Mouse (Mus musculus) hindbrain, embryonic 12.5 days (tissue): Measurements from ENCODE around the gene Marcks. TPM values are rescaled to one million over a fixed set of nuclear protein-coding genes. Genes with fewer than 3 reads are reported as not detected.

ENCODE experiments used
- ATAC-seq: fragments of 200-750 bp; cut with Nextera tagmentation; 2 replicates; pipeline ENCODE4 v1.8.0; 2017; ENCODE audit warnings: moderate TSS enrichment; ENCODE audit not compliant: low FRiP score
- H3K27ac ChIP-seq: fragments of 300-500 bp; sonication (generic); 2 replicates; pipeline ENCODE4 v1.5.1; 2016; ENCODE audit warnings: mild to moderate bottlenecking
- H3K27me3 ChIP-seq: fragments of 300-500 bp; sonication (generic); 2 replicates; pipeline ENCODE4 v1.6.1; 2016; ENCODE audit warnings: mild to moderate bottlenecking
- H3K36me3 ChIP-seq: fragments of 300-500 bp; sonication (generic); 2 replicates; pipeline ENCODE4 v1.6.1; 2016; ENCODE audit warnings: mild to moderate bottlenecking
- H3K4me1 ChIP-seq: fragments of 300-500 bp; sonication (generic); 2 replicates; pipeline ENCODE4 v1.6.1; 2016
- H3K4me2 ChIP-seq: fragments of 300-500 bp; sonication (generic); replicated peaks from 2 replicates; pipeline ENCODE4 v1.6.1; 2016; ENCODE audit warnings: mild to moderate bottlenecking
- H3K4me3 ChIP-seq: fragments of 300-500 bp; sonication (generic); 2 replicates; pipeline ENCODE4 v1.5.1; 2016; ENCODE audit warnings: mild to moderate bottlenecking
- H3K9ac ChIP-seq: fragments of 300-500 bp; sonication (generic); 2 replicates; pipeline ENCODE4 v1.6.1; 2016; ENCODE audit warnings: mild to moderate bottlenecking, moderate library complexity
- H3K9me3 ChIP-seq: fragments of 300-500 bp; sonication (generic); replicated peaks from 2 replicates; pipeline ENCODE4 v1.6.1; 2016; ENCODE audit warnings: mild to moderate bottlenecking
- WGBS: fragments of 180-500 bp; shearing (Covaris S2); methylation state at CpG from one replicate; pipeline ENCODE4 v1.1.7; 2016; 5-methylcytosine and 5-hydroxymethylcytosine counted together
- polyA plus RNA-seq: library from polyadenylated mRNA; unstranded; fragments of >200 nt; fragmentation: Nextera tagmentation; extraction: Ambion mirVana; gene quantifications from 2 replicates; pipeline ENCODE4 v1.2.1, GENCODE M21; 2016

Marcks gene
- polyA plus RNA-seq, 1 experiment from 2014 or later: 338 TPM

DNA sequence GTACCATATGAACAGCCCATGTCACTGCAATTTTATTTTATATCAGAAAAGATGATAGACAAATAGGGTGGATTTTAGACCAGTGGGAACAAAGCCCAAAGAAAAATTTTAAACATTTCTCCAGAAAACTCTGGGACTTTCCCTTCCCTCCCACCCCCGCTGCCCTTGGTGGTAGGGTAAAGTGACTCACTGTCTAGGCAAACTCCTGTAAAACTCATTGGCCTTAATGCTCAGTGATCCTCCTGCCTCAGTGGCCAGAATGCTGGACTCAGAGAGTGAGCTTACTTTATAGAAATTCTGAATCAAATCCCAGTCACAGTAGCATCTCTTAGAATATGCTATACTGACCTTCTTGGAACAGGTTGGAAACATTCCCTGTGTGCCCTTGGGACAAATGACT is 6.7 kb upstream of the Marcks start:
- Histone ChIP-seq H3K27ac (no peak overlapping the region), H3K4me2 (no peak overlapping the region), H3K9ac (no peak overlapping the region), H3K9me3 (no peaks in the 10 kb centered on the region), H3K27me3 (no peaks in the 10 kb centered on the region), H3K4me1 (no peaks in the 10 kb centered on the region), H3K36me3 (no peaks in the 10 kb centered on the region), H3K4me3 (no peak overlapping the region)
- ATAC-seq: no peak
- WGBS: 91% methylated on average over 1 of the region's 1 CpGs

DNA sequence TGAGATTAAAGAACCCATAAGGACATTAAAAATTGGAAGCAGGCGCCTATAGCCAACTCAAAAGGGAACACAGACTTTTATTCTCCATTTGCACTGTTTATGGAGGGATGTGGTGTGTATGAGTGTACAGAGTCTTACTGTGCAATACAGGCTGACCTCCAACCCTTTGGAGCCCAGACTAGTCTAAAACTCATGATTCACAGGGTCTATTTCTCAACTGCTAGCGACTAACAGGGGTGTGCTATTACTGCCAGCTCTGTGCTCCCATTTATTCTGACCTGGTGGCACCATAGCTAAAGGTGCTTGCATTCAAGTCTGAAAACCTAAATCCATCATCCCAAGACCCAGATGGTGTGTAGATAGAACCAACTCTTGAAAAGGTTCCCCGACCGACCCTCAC is 2.9 kb upstream of the Marcks start:
- no peaks in the 10 kb centered on the region for H3K4me1 ChIP-seq

DNA sequence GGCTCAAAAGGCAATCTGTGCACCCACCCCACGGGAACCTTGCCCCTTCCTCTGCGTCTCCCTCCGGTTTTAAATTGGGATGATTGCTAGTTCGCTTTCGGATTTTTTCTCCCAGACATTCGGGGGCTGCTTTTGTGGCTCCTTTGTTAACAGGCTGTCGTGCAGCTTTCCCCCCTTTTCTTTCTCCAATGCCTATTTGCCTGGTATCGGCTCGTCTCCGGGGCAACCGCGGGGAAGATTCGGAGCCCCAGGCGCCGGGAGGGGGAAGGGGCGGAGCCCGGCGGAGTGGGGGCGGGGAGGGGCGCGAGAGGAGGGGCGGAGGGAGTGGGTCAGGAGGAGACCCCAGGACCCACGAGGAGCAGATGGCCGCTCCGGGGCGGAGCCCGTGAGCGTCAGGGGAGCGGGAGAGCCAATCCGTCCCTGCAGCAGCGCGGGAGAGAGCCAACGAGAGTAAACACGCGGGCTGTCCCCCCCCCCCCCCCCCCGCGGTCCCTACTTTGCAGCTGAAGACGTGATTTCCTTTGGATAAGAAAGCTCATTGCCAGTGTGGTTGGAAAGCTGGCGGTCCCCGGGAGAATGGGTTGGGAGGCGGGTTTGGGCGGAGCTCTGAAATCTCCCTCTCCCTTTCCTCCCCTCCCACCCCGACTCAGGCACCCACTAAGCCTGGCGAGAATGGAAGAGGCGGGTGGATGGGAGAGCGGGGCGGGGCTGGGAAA is 2.2 kb upstream of the Marcks start:
- H3K9ac ChIP-seq: peak overlapping the region; percentile 100
- H3K9me3 ChIP-seq: no peaks in the 10 kb centered on the region
- H3K27me3 ChIP-seq: no peaks in the 10 kb centered on the region
- peak; percentile 94 for ATAC-seq
- H3K27ac ChIP-seq: peak overlapping the region; percentile 100
- H3K4me2 ChIP-seq: peak overlapping the region; percentile 67
- WGBS: 0% methylated on average over 40 of the region's 47 CpGs
- peaks cover 8% of the 10 kb centered on the region for H3K36me3 ChIP-seq
- no peaks in the 10 kb centered on the region for H3K4me1 ChIP-seq
- H3K4me3 ChIP-seq: peak overlapping the region; percentile 99

More for the DNA sequence above, 2.9 kb upstream of the Marcks start:
- no peak for ATAC-seq
- peak overlapping the region; percentile 100 for H3K27ac ChIP-seq
- no peaks in the 10 kb centered on the region for H3K9me3 ChIP-seq
- H3K4me2 ChIP-seq: peak overlapping the region; percentile 67
- WGBS: 52% methylated on average over 4 of the region's 4 CpGs
- no peaks in the 10 kb centered on the region for H3K27me3 ChIP-seq
- peaks cover under 1% of the 10 kb centered on the region for H3K36me3 ChIP-seq
- peak overlapping the region; percentile 99 for H3K4me3 ChIP-seq
- H3K9ac ChIP-seq: peak overlapping the region; percentile 33; the same call in 1 of the 2 replicates

DNA sequence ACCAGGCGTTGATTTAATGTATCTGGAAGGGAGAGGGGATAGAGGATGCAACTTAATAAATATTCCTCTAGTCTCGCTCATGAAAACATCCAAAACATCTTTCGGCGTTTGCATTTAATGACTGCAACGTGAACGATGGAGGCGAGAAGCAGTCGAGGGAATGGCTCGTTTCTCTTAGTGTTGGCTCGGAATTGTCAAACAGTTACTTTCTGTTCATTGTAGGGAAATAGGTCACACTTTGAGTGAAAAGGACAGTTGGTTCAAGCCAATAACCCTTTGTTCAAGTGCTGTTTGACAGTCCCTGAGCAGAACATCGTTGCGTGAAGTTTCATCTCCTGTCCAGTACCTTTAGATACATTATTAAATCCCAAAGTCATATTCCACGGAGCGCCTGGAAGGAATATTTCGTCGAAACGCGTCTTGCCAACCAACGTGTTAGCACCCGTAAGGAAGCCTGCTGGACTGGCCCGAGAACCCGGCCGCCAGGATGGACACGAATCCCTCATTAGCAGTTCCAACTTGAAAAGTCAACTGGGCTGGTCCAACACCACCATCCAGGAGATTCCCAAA is 1.5 kb upstream of the Marcks start:
- H3K4me2 ChIP-seq: peak overlapping the region; percentile 67
- H3K36me3 ChIP-seq: peaks cover 9% of the 10 kb centered on the region
- H3K9ac ChIP-seq: peak overlapping the region; percentile 100
- H3K4me1 ChIP-seq: no peaks in the 10 kb centered on the region
- under 1% methylated on average over 24 of the region's 24 CpGs for WGBS
- peak overlapping the region; percentile 100 for H3K27ac ChIP-seq
- H3K27me3 ChIP-seq: no peaks in the 10 kb centered on the region
- H3K9me3 ChIP-seq: no peaks in the 10 kb centered on the region
- H3K4me3 ChIP-seq: peak overlapping the region; percentile 99
- no peak; the same call in 1 of the 2 replicates for ATAC-seq

DNA sequence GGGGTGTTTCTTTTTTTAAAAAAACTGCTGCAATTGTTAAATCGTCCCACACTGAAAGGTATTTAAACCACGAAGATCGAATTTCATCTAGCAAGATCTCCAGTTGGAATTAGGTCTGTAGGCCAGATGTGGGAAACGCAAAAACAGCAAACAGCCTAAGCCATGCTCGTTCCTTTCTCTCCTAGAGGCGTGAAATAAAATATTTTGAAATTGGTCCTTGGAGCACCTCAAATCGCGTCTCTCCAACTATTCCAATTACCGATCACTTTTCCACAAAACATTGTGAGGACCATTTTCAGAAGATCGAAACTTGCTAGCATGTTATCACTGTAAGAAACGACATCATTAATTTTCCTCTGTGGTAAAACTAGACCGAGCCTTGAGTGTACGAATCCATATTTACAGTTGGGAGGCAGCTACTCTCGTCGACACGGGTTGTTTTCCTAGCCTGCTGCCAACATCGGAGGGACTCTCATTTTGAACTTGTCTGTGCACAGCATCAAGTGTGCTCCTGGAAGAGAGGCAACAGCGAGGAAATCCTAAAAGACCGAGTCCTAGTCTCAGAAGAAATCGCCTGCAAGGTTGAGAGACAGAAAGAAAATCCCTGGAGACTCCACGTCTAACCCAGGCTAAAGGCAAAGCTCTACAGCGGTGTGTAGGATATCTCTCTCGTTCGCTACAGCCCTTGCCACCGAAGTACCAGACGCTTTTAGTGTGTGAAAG is 884 bp upstream of the Marcks start:
- Histone ChIP-seq H3K9ac (peak overlapping the region; percentile 100), H3K4me1 (no peaks in the 10 kb centered on the region), H3K36me3 (peaks cover 13% of the 10 kb centered on the region), H3K4me2 (peak overlapping the region; percentile 67), H3K9me3 (no peaks in the 10 kb centered on the region), H3K27ac (peak overlapping the region; percentile 100), H3K27me3 (no peaks in the 10 kb centered on the region), H3K4me3 (peak overlapping the region; percentile 99)
- ATAC-seq: no peak
- WGBS: under 1% methylated on average over 26 of the region's 26 CpGs

DNA sequence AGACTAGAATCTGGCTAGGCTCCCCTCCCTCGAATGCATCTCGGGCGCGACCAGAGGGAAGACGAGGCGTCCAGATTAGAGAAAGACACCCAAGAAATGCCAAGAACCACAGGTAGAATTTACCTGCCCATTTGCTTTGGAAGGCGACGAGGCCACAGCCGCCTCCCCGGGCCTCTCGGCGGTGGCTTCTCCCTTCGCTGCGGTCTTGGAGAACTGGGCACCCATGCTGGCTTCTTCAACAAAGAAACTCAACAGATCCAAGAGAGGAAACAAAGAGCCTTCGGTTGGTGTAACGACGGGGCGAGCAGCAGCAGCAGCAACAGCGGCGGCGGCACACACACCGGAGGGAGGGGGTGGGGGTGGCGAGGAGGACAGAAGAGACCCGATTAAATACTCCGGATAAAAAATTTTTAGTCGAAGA is 399 bp downstream of the Marcks start:
- Histone ChIP-seq H3K36me3 (peaks cover 16% of the 10 kb centered on the region), H3K9me3 (no peaks in the 10 kb centered on the region), H3K4me3 (peak overlapping the region; percentile 99), H3K27ac (peak overlapping the region; percentile 100), H3K4me2 (0 out of 2 replicates have a peak overlapping the region, but pooled peaks have one; percentile 6), H3K9ac (peak overlapping the region; percentile 100), H3K4me1 (peaks cover 4% of the 10 kb centered on the region), H3K27me3 (no peaks in the 10 kb centered on the region)
- WGBS: under 1% methylated on average over 26 of the region's 26 CpGs
- no peak for ATAC-seq

DNA sequence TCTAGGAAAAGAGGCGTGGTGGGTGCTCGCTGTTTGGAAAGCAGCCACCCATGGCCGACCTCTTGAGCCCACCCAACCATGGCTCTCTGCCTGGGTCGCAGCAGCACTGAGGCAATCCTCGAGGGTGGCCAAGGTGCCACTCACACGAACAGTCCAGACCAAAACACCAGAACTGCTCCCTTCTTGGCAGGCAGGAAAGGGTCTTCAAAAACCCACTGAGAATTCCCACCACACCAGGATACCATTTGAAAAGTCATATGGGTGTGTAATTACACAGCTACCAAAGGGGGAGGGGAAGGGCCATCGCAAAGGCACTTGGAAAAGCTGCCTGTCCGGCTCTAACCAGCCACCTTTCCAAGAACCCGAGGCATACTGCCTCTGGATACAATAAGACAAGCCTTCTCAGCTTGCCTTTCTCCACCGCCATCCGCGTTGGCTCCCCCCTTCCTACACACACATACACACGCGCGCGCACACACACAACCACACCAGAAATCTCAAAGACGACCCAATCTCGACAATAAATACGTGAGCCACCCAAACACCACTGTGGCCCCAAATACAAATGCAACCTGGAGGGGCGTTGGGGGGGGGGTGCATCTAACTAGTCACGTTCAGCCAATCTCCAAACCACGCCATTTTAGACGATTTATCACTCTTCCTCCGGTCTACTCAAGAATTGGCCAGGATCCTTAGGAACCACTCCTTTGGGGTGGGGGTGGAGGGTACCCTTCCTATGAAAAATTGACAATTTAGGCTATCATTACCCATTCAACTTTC is 999 bp downstream of the Marcks start:
- Histone ChIP-seq H3K4me1 (peaks cover 4% of the 10 kb centered on the region), H3K27me3 (no peaks in the 10 kb centered on the region), H3K4me3 (peak overlapping the region; percentile 99), H3K4me2 (peak overlapping the region; percentile 6; the same call in 1 of the 2 replicates), H3K9ac (peak overlapping the region; percentile 100), H3K36me3 (peaks cover 16% of the 10 kb centered on the region), H3K27ac (peak overlapping the region; percentile 100), H3K9me3 (no peaks in the 10 kb centered on the region)
- ATAC-seq: no peak
- under 1% methylated on average over 24 of the region's 24 CpGs for WGBS

DNA sequence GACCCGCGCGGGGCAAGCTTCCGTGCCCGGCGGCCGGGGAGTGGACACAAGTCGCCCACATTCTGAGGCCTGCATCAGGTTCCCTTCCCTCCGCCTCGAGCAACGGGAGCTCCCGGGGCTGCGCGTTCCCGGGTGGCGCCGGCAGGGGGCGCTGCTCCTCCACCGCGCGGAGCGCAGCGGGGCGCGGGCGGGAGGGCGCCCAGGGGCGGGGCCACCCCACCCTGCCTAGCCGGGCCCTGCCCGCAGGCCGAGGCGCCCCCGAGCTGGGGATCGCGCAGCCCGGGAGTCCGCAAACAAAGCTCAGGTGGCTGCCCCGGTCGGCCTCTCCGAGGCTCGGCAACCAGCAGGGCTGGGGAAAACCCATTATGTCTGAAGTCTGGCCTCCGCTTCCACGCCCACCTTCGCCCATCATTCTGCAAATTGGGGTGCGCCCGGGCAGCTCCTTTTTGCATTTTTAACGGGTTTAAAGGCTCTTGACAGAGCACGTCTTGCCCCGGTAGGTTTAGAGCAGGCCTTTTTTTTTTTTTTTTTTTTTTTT is 1.7 kb downstream of the Marcks start:
- peak overlapping the region; percentile 77 for H3K4me2 ChIP-seq
- peaks cover 4% of the 10 kb centered on the region for H3K4me1 ChIP-seq
- WGBS: under 1% methylated on average over 44 of the region's 49 CpGs
- H3K27me3 ChIP-seq: no peaks in the 10 kb centered on the region
- peak overlapping the region; percentile 99 for H3K4me3 ChIP-seq
- peak overlapping the region; percentile 100 for H3K27ac ChIP-seq
- ATAC-seq: peak; percentile 61
- H3K9ac ChIP-seq: peak overlapping the region; percentile 100
- peaks cover 16% of the 10 kb centered on the region for H3K36me3 ChIP-seq
- H3K9me3 ChIP-seq: no peaks in the 10 kb centered on the region

DNA sequence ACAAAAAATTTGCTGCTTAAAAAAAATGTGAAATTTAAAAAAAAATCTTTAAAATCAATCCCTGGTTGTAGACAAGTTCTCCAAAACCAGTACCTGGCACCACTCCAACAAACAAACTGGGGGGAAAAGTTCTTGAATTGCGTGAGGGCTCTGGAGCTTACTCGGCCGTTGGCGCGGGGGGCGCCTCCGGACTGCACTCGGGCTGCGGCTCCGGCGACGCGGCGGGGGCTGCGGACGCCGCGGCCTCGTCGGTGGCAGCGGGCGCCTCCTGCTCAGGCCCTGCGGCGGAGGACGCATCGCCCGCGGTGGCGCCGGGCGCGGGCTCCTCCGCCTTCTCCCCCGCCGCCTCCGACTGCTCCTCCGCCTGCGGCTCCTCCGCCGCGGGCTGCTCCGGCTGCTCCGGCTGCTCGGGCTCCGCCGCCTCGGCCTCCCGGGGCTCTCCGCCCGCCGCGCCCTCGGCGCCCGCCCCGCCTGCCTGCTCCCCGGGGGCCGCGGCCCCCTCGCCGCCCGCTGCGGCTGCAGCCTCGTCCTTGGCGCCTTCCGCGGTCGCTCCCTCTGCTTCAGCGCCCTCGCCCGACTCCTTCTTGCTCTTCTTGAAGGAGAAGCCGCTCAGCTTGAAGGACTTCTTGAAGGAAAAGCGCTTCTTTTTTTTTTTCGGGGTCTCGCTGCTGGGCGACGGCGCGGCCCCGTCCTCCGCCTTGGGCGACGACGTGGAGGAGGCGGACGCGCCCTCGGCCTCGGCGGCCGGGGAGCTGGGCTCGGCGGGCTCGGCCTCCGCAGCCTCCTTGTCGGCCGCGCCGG is 2.6 kb downstream of the Marcks start:
- ATAC-seq: no peak
- H3K4me2 ChIP-seq: peak overlapping the region; percentile 77
- under 1% methylated on average over 68 of the region's 99 CpGs for WGBS
- peaks cover 4% of the 10 kb centered on the region for H3K4me1 ChIP-seq
- H3K9ac ChIP-seq: peak overlapping the region; percentile 100
- H3K9me3 ChIP-seq: no peaks in the 10 kb centered on the region
- no peaks in the 10 kb centered on the region for H3K27me3 ChIP-seq
- peak overlapping the region; percentile 100 for H3K27ac ChIP-seq
- peaks cover 16% of the 10 kb centered on the region for H3K36me3 ChIP-seq
- H3K4me3 ChIP-seq: peak overlapping the region; percentile 99

DNA sequence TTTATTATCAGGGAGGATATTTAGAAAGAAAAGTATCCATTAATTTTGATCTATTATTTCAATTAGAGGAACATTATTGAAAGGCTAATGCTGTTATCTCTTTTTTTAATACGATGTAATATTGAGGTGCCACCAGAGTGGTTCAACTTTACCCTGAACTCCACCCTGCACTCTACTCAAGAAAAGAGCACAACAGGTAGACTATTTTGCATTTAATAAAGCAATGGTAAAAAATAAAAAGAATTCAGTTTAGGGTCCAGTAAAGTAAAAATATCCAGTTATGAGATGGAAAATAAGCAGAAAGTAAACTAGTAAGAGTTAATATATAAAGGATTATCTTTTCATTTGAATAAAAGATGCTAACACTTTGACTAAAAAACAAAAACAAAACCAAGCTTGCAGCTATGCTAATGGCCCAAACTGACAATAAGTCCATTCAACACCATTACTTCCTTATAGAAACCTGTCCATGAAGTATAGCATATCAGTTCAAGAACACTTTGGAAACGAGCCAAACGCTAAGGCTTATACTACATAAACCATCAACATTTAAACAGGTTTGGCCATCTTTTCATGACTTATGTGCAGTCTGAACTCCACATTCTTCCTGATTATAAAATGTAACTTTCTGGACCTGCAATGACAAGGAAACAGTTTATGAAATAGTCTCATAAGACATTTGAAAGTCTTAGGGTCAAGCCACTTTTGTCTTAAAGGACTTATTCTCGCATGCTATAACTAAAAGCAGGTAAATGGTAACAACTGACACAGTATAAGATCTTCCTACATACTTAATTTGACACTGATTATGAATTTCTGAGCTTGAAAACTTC is 4.6 kb downstream of the Marcks start:
- no peak for ATAC-seq
- 86% methylated on average over 4 of the region's 4 CpGs for WGBS
- Histone ChIP-seq H3K36me3 (peaks cover 16% of the 10 kb centered on the region), H3K27ac (no peak overlapping the region), H3K9me3 (no peaks in the 10 kb centered on the region), H3K4me2 (peak overlapping the region; percentile 77), H3K4me3 (peak overlapping the region; percentile 39), H3K9ac (peak overlapping the region; percentile 58), H3K4me1 (peaks cover 4% of the 10 kb centered on the region), H3K27me3 (no peaks in the 10 kb centered on the region)
